Mouse (Mus musculus): ENCODE results near the gene Gabrr2.
A peak's percentile ranks its signal among the peaks of the same experiment; 100 is the strongest.

Gabrr2 gene

DNA sequence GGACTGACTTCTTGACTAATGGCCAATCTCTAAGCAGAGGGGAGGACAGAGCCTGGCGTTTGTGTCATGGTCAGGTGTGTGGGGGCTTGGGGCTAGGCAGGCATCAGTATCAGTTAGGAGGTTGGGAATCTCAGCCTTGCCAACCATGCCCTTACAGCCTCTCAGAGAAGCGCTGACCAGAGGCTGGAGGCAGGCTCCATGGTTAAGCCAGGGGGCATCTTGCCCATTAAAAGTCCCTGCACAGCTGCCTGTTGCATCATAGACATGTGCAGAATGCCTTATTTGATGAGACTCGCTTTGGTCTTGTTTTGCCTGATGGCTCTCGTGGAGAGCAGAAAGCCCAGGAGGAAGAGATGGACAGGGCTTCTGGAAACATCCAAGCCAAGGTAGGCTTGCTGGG, at the start of gene Gabrr2:
Gene Gabrr2 (plus strand): TSS at position 19 of the 400 bp plus-strand sequence.
- no peak for DNase-seq (ENCODE audit: low spot score in 2 of 2)

DNA sequence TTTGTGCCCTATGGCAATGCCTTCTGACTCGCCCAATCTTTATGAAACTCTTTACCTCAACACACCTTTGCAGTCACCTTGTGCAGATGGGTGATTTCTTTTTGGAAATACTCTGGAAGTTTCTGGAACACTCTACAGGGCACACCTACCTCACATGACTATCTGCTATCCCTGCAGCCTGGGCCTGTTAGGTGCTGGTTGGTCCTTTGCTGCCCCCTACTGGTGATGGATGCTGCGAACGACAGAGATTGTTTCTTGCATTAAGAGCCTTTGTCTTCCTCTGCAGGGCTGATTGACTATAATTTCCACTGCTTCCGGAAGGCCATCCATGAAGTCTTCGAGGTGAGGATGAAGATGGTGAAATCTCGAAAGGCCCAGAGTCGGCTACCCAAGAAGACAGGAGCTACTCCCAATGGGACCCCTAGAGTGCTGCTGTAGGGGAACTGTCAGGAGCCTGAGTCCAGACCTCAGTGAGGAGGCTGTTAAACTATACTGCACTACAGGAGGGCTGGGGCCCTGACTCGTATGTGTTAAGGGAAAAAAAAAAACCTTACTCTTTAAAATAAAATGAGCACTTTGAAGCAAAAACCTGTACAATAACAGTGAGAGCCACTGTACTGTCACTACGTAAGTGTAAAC, 44.3 kb upstream of the Gabrr2 start:
- DNase-seq (ENCODE audit: low spot score in 2 of 2), result peak; percentile 79 to 91

DNA sequence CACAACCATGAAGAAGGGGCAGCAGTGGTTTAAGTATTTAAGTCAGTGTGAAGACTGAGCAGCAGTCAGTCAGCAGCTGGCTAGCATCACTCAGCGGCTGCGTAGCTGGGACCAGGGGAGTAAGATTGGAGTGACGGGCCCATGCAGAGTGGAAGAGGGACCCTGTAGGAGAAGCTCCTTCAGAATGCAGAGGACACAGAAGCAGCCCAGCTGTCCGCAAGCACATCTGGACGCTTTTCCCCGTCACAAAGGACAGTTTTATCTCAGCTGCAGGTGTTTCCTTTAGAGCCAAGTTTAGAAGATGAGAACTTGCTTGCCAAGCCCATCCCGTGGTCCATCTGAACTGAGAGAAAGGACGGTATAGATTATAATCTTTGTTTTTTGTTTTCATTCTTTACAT, 38.4 kb upstream of the Gabrr2 start:
- DNase-seq (ENCODE audit: low spot score in 2 of 2), result peak in 1 of 2 experiments; percentile 22

DNA sequence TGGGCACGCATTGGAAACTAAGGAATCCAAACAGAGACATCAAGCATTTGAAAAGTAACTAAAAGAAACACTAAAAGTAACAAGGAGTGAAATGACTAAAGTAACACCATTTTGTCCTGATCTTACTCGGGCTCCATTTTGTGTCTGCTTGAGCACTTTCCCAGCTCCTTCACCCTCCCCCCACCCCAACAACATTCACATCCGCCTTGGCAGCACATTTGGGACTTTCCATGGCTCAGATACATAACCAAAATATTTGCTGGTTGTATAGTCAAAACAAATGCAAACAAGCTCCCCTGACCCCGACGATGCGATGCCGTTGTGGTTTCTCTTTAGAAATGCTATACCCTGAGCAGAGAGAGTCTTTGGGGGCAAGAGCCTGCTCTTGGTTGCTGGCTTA, 33.7 kb upstream of the Gabrr2 start:
- no peak for DNase-seq (ENCODE audit: low spot score in 2 of 2)

DNA sequence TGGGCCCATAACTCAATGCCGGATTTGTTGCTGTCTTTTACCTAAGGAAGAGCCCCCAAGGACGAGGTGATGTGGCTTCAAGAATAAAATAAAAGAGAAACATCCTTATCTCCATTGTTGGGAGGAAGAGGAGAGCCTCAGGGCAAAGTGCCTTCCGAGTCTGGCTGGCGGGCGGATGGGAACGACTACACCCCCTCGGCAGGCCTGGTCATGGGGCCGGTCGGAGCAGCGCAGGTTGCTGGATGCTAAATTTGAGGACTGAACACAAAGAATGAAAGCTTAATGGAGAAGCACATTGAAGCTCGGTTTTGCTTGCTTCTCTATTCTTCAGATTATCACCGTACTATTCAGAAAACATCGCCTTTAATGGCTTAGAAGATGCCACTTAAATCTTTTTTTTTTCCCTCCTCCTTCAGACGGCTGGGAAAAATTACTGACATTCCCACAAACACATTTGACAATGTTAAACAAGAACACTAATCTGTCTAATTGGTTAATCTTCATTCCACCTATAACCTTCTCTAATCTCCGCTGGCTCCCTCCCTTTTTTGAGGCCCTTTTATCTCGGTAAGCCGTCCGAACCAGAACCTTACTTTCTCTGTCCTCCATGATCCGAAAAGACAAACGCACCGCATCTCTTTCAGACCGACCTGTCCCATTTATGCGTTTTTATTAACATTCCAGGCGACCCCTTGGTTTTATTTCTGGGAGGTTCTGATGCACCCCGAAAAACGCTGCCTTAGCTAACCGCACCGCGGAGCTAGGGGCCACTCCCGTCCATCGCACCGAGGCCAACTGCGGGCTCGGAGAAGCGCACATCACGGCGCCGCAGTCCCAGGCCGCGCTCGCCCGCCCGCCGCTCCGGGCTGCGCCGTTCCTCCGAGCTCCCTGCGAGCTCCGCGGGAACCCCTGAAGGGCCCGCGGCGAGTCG, 32.3 kb upstream of the Gabrr2 start:
- peak in 1 of 2 experiments; percentile 29 for DNase-seq (ENCODE audit: low spot score in 2 of 2)

DNA sequence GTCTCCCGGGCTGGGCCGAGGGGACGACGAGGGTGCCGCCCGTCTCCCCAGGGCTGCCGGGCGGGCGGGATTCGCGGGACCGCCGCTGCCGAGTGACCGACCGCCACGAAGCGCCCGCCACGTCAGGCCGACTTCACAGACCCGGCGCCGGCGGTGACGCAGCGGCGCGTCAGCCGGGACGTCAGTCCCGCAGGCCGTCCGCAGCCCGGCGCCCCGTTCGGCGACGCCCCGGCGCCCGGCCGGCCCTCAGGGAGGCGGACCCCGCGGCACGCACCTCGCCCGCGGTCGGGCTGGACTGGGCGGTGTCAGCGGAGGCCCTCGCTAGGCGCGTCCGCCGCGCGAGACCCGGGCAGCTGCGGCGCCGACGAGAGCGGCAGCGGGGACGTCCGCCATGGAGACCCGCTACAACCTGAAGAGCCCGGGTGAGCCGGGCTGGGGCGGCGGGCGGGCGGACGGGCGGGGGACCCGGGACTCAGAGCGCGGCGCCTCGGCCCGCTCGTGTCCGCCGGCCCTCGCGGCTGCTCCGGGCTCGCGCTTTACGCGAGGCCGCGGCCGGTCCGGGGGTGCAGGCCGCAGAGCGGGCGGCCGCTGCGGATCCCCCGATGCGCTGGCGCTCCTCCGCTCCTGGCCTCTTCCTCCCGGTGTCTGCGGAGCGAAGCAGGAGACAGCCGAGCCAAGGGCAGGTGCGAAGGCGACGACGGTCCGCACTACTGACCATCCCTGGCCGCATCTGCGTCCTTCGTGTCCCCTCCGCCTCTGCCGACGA, 31.4 kb upstream of the Gabrr2 start, which contains the start of gene Ube2j1:
Gene Ube2j1 (plus strand): TSS at position 222 of the 766 bp plus-strand sequence.
- peak; percentile 86 to 88 for DNase-seq (ENCODE audit: low spot score in 2 of 2)

DNA sequence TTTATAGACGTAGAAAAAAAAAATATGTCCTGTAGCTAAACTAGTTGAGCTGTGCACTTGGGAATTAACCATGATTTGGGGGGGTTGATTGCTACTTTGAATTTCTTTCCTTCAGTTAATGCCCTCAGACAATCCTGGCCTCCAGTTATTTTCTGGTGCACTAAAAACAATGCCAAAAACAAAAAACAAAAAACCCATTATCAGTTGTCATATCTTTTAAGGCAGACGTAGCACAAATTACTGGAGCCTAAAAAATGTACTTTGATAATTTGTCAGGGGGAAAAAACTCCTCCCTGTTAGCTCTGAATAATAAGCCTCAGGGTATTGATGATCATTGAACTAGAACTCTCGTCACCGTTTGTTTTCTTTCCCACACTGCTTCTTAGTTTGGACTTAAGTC, 30.8 kb upstream of the Gabrr2 start:
- DNase-seq (ENCODE audit: low spot score in 2 of 2), result no peak

DNA sequence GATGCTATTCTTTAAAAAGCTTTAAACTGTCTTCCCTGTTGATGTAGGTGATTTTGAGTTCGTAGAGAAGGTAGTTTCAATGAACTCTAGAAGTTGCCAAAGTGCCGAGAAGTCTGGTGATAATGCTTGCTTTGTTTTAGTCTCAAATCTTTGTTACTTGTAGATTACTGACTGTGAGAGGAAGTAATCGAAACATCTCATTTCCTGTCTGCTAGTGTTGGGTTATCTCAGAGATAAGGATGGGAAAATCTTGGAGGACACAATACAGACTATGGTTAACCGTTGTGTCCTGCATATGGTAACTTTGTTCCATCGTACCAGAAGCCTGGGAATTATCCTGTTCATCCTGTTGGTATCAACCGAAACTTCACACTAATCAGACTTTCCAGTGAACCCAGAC, 29.3 kb upstream of the Gabrr2 start:
- DNase-seq (ENCODE audit: low spot score in 2 of 2), result no peak

DNA sequence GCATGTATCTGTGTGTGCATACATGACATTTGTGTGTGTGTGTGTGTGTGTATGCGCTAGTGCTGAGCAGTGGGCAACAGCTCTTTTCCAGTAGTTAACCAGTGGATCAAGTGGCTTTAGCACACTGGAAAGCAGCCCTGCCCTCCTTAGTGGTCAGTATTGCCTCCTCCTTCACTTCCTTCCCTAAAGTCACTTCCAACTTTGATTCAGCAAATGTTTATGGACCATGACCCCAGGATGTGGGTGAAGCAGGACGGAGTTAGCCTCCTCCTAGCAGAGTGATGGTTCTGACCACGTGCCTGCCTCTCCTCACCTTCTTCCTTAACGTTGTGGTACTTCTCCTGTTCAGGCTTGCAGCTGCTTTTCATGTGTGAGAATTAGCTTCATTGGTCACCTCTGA, 23.0 kb upstream of the Gabrr2 start:
- no peak for DNase-seq (ENCODE audit: low spot score in 2 of 2)

DNA sequence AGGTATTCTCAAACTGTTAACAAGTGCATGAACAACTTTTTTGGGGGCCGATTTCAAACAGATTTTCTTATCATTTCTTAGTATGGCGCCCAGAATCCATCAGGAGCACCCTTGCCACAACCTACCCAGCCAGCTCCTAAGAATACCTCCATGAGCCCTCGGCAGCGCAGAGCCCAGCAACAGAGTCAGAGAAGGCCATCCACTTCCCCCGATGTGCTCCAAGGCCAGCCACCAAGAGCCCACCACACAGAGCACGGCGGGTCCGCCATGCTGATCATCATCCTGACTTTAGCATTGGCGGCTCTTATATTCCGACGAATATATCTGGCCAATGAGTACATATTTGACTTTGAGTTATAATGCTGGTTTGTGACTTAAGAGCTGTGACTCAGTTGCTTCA, 13.2 kb upstream of the Gabrr2 start:
- no peak for DNase-seq (ENCODE audit: low spot score in 2 of 2)

DNA sequence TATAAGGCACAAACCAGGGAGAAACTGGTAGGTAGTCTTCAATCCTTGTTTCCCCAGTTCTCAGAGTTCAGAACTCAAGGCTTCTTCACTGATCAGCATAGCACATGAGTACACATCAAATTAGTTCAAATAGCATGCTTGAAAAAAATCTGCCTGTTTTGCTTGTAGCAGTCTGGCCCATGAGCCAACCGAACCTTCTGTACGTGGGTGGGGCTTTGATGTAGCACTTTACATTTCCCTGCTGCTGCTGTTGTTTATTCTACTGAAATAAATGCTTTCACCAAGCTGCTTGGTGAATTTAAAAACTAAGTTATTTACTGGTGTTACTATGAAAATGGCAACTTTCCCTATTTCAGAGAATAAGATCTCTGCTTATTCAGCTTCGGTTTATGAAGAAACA, 10.7 kb upstream of the Gabrr2 start:
- DNase-seq (ENCODE audit: low spot score in 2 of 2), result no peak

DNA sequence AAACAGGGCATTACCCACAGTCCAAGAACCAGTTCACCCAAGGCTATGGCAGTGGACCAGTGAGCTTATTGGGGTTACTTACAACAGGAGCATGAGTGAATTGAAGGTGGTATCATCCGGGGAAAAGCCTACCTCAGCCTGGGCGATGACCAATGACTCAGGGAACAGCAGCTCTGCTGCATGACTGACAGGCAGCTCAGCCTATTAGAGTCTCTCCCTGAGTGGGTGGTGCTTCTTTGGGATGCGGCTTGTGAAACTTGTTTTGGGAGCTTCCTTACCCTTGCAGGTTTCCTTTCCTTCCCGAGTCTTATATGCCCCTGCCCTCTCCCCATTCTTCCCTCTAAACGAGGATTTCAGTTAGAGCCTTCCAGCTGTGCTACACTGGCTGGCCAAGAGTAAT, 10.1 kb upstream of the Gabrr2 start:
- DNase-seq (ENCODE audit: low spot score in 2 of 2), result no peak

DNA sequence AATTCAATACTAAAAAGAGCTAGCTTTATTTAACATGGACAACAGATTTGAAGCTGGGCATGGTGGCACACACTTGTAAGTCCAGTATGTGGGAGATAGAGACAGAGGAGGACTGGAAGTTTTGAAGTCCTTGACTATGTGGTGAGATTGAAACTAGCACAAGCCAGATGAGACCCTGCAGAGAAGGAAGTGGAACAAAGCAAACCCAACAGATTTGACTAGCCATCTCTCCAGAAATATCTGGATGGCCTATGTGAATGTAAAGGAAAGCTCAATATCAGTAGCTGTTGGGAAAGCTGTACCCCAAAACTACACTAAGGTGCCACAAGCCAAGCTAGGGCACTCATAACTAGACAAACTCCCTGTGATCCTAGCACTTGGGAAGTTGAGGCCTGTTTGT, 8.4 kb upstream of the Gabrr2 start:
- no peak for DNase-seq (ENCODE audit: low spot score in 2 of 2)

DNA sequence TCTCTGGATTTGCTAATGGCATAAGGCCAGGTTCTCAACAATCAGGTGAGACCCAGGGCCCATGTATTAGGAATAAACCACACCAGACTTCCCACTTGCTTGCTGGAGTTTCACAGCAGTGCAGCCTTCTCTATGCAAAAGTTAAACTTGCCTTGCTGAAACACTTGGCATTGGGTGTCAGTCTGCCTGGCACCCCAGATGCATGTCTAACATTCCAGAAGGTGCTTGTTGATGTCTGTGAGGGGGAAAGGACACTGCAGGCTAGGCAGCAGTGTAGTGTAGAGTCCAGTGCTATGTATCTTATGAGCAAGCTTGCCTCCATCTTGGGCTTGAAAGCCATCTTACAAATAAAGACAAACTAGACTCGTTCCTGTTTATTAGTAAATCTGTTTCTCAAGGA, 6.5 kb upstream of the Gabrr2 start:
- no peak for DNase-seq (ENCODE audit: low spot score in 2 of 2)

DNA sequence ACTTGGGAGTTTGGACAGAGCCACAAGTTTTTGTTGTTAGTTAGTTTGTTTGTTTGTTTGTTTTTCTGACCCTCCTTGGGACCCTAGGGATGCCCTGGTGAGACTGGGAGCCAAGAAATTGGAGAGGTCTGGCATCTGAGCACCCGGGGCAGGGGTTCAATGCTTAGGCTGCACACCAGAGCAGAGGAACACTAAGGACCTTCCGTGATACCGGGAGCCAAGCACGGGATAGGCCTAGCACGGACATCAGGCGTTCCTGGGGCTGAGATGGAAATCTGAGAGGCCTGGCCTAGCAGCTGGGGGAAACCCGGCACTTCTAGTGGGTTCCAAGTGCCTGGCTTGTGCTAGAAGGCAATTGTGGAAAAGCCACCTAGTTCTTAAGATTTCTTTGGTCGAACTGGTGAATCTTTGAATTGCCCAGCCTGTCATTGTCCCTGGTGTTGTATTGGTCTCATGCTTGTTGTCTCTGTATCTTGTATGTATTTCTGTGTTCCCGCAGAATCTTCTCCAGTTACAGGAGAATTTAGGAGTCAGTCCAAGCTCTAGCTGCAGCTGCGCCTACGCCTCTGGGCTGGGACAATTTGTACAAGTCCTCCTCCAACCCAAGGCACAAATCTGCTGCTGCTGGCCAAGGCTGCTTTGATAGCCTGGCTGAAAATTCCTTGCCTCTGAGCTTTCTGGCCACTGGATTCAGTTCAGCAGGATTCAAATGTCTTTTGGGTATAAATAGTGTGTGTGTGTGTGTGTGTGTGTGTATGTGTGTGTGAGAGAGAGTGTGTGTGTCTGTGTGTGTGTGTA, 4.7 kb upstream of the Gabrr2 start:
- DNase-seq (ENCODE audit: low spot score in 2 of 2), result no peak

DNA sequence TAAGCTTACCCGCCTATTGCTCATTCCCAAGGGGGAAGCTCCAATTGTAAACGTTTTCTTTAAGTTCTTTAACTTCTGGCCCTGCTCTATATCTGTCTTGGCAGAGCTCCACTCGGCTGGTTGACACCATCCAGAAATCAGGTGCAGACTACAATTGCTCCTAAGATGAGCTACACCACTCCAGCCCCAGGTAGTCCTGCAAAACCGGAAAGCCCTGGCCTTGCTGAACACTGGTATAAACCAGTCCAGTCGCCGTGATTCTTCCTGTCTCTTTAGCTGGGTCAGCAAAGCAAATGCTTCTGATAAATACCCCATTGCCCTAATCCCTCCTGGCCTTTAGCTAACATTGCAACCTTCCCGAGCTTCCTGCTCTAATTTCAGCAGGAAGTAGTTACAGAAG, 1.6 kb upstream of the Gabrr2 start:
- DNase-seq (ENCODE audit: low spot score in 2 of 2), result no peak

DNA sequence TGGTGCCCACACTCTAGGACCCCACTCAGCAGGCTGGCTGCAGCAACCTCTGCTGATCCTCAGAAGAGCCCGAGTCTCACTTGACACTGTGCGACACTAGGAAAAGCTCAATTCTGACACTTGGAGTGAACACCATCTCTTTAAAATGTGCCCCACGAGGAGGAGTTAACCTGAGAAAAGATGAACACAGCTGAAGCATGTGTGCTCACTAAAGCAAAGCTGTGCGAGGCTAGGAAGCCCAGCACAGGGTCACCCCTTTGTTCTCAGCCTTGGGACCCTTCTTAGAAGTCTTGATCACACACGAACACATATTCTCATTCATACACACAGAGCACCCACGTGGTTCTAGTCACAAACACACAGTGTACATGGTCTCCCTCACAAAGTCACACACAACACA, 2.2 kb downstream of the Gabrr2 start:
- DNase-seq (ENCODE audit: low spot score in 2 of 2), result no peak

DNA sequence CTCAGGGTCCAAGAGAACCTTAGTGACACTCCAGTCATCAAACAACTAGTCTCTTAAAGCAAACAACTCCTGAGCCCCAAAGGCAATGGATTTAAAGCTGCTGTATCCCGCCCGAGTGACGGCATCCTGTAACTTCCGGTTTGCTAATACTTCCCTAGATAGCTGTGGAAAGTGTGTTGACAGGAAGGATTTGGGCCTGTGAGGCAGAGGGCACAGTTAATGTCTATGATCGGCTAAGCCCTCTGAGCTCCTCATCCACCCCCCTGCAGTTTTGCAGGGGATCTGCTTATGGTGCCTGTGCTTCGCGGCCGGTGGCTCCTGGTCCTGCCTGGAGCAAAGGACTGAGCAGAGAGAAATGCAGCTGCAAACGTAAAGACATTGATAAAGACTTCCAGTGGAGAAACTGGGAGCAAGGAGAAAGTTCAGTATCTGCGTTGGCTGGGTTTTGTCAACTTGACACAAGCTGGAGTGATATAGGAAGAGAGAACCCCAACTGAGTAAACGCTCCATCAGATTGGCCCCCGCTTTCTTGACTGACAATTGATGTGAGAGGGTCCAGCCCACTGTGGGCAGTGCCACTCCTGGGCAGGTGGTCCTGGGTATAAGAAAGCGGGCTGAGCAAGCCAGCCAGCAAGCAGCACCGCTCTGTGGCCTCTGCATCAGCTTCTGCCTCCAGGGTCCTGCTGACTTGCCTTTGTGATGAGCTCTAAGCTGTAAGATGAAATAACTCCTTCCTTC, 3.6 kb downstream of the Gabrr2 start:
- DNase-seq (ENCODE audit: low spot score in 2 of 2), result no peak

DNA sequence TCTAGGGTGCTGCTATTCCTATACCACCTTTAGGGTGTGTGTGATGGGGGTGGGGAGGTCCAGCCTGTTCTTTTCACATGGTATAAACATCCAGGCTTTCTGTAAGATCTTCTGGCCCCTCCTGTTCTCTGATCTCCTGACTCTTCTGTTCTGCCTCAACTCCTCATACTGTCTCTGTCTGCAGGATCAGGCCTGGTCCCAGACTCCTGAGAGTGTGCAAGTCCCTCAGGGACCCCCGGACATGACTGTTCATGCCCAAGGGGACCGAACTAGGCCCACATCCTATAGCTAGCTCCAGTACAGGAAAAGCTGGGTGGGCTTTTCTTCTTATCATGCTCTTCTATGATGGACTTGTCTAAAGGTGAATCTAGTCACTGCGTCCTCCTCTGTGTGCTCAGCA, 4.5 kb downstream of the Gabrr2 start:
- DNase-seq (ENCODE audit: low spot score in 2 of 2), result no peak

DNA sequence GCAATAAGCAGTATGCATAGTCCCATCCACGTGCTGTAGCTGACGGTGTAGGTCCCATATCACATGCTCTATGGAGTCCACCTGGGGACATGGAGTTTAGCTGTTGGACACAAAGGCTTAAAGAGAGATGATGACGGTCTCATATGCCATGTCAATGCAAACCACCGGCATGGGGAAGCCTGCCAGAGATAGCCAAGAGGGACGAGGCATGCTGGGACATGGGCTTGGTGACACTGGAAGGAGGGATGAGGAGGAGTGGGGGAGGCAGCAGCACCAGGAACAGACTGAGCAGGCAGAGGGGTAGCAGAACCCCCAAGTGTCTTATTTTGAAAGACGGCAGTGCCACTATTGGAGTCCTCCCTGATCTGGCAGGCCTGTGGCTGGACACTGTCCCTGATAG, 5.0 kb downstream of the Gabrr2 start:
- DNase-seq (ENCODE audit: low spot score in 2 of 2), result no peak

DNA sequence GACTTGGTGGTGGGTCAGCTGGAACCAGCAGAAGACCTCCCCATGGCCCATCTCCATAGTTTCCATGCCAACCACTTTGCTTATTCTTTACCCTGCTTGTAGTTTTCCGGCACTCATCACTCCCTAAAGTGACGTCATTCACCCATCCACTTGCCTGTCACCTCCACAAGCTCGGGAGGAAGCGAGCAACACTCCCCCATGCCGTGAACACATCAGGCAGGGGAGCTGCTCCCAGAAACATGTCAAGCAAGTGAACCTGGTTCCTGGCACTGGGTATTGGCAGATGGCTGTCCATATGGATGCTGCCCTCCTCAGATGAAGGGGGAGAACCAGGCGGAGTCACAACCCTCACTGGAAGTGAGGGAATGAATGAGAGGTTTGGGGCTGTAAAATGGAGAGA, 6.1 kb downstream of the Gabrr2 start:
- no peak for DNase-seq (ENCODE audit: low spot score in 2 of 2)
